Mouse (Mus musculus) induced T-regulatory cell, adult 2 months (primary cell): Measurements from ENCODE around the gene Dclk1.
A peak's percentile ranks its signal among the peaks of the same experiment; 100 is the strongest.

Source experiments
- DNase-seq: peaks from one replicate; pipeline ENCODE4 v3.0.0-alpha.2; 2012; ENCODE audit warnings: low read depth

Dclk1 gene

DNA sequence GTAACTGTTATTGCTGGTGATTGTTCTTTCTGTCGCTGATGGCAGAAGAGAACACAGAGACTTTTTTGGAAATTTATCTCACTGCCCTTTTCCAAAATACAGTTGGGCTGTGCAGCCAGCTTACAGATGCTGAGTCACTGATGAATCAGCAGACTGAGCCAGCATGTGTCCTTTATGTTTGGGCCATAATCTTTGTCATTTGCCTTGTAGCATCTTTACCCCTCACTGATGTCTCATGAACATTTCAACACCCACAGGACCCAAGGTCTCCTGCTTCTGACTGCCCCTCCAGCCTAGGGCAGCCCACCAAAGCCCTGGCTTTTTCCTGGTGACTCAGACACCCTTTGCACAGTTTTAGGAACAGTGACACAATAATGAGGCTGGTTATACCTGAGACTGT, 159.1 kb downstream of the Dclk1 start:
- DNase-seq: no peak

DNA sequence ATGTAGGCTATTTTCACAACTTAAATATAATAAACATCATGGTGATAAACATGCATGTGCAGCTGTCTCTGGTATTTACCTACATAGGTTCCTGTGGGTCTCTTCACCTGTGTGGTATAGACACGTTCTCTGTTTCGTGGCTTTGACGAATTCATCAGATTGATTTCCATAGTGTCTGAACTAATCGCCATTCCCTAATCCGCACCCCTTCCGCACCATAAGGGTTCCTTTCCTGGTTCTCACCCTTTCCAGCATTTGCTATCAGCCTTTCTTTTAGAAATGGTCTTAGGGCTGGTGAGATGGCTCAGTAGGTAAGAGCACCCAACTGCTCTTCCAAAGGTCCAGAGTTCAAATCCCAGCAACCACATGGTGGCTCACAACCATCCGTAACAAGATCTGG, 162.6 kb downstream of the Dclk1 start:
- DNase-seq: no peak

DNA sequence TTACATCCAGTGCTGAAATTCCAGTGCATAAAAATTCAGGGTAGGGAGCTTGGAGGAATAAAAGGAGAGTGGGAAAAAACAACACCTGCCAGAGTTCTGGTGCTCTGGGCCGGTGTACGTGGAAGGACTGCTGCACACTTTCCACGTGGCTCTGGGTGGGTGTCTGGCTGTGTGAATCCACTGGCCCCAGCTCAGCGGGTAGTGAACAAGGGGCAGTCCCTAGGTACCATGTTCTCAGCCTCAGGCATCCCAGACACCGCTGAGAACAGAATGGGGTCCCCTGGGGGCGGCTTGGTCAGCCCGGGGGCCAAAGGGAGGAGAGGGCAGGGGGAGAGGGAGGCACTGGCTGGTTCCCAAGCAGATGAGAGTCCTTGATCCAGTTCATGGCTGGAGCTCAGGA, 164.5 kb downstream of the Dclk1 start:
- no peak for DNase-seq

DNA sequence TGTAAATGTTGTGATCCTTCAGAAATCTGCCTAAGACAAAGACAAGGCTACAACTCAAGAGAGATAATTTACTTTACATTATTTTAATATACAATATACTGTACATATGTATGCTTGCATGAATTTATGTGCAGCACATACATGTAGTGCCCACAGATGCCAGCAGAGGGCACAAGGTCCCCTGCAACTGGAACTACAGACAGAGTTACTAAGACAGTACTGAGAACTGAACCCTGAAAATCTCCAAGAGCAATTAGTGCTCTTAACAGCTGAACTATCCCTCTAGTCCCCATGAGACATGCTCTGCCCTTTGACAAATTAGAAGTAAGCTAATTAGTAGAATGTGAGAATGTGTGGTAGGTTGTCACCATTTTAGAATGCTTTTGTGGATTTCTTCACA, 169.4 kb downstream of the Dclk1 start:
- peak; percentile 32 for DNase-seq

DNA sequence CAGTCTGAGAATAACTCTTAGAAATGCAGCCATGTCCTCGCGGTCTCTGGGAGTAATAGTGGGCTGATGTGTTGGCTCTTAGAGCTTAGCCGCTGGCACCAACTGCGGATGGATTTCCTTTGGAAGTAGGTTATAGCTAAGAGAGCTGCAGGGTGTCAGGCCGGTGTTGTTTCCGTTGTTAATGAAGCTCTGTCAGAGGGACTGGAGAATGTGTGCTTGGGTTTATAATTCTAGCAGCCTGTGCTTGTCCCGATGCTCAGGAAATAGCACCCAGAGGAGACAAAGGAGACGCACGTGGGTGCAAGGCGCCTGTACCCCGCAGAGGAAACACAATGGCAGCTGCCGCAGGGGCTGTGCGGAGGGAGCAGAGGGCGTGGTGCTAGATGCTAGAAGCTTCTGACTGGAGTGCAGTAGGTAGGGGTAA, 173.4 kb downstream of the Dclk1 start:
- DNase-seq: no peak

DNA sequence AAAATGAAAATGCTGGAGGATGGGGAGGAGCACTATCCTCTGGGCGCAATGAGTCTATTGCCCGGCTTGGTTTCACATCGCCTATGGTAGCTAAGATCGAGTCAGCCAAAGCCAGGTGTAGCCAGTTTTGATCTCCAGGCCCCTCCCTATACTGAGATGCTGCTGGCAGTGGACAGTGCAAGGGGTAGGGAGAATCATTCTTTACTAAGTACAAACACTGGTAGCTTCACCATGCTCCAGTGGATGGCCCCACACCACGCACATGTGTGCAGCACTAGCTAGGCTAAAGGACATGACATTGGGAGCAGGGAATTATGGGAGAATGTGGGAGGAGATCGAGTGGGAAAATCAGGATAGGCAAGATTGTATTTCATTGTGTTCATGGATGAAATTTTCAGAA, 176.7 kb downstream of the Dclk1 start:
- no peak for DNase-seq

DNA sequence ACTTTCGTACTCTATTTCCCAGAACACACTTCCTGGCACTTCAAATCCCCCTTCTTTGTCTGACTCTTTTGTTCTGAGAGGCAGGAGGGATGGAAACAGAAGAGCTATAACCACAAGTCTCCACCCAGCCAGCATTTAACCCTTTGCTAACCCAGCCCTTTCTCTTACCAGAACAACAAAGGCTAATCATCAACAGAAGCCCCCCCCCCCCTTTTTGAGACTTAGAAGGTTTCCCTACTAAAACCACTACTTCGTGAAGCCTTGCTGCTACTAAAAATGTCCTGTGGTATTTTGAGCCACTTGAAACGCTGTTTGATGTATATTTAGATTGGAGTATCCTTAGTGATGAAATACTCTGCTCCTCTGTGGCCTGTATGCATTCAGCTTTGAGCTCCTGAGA, 177.2 kb downstream of the Dclk1 start:
- peak; percentile 40 for DNase-seq

DNA sequence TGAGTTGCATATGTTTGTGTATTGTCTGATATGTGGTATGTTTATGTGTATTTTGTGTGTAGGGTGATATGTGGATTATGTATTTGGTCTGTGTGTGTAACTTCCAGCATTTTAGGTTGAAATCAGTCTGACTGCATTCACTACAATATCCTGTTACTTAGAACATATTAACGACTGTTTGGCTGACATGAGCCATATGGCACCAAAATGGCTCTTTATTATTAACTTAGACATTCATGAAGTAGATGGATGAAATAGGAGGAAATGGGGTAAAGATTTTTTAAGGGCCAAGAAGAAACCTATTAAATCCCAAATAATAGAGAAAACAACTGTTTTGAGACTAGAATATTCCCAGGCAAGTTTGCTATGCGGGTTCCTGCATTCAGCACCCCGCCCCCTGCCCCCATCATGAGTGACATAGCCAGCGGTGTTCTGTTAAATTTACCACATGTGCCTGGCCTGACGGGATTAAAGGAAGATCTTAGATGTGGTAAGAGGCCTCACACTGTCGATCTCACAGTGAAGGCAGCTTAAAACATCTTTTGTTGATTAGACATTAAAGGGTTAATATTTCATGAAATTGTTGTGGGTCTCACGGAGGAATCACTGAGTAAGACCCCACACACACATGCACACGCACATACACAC, 178.4 kb downstream of the Dclk1 start:
- DNase-seq: no peak

DNA sequence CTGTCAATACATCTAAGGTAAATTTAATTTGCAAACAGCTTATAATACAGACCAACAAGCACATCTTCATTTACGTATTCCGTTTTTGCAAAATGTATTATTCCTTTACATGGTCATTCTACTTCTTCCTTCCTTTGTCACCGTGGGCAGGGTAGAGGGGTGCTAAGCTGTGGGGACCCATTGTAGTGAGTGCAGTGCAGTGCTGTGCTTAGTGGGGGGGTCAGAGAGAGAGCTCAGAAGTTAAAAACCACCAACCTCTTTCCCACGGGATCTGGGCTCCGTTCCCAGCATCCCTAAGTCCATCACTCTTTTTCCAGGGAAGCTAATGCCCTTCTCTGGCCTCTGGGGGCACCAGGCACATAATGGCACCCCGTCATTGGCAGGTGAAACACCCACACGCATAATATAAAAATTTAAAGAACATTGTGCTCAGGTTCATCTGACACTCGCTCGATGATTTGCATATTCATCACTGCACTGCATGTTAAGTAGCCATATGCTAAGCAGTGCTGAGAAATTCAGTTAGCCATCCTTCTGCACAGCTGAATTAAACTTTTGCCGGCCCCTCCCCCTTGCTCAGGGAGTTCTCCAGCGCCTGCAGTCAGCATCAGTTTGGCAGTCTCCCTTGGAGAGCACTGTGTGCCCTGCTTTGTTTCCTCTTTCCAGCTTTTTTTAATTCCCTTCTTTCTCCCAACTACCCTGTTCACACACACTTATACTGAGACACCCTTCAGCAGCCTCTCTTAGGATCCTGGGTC, 181.7 kb downstream of the Dclk1 start:
- DNase-seq: no peak

DNA sequence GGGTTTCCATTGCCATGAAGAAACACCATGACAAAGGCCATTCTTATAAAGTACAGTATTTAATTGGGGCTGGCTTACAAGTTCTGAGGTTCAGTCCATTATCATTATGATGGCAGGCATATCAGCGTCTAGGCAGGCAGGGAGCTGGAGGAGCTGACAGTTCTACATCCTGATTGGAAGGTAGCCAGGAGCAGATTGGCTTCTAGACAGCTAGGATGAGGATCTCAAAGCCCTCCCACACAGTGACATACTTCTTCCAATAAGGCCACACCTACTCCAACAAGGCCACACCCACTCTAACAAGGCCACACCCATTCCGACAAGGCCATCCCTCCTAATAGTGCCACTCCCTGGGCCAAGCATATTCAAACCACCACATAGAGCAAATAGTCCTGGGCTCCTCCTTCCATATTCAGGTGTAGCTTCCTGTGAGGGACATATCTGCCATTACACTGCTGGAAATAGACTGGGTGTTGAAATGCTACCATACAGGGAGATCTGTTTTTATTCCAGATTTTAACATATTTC, 187.9 kb downstream of the Dclk1 start:
- DNase-seq: no peak

DNA sequence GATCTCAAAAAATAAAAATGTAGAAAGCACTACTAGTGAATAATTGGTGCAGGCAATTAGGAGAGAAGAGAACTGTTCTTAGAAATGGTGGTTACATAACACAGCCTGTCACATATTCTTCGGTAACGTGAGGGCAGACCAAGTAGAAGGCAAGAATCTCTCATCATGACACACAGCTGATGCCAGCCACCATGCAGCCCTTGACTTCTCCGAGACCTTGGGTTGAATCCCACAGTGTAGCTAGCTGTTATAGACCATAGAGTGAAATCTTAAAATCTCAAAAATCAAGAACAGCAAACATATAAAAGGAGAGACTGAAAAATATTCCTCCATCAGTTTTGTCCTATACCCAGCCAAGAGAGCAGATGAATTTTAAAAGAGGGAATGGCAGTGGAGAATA, 189.1 kb downstream of the Dclk1 start:
- no peak for DNase-seq

DNA sequence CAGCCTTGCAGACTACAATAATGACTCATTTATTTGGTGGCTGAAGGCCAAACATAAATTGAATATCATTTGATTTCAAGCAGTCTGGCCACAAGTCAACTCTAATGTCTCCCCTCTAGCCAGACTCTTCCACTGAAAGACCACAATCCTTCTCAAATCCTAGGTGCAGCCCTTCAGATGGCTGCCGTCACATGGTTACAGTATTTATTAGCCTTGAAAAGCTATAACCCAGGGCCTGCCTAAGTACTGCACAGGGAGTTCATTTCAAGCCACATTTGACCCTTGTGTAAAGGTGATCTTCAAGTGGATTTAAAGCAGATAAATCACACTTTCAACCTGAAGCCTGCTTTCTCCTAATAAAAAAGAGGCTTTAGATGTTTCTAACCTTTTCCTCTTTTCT, 192.1 kb downstream of the Dclk1 start:
- DNase-seq: no peak

DNA sequence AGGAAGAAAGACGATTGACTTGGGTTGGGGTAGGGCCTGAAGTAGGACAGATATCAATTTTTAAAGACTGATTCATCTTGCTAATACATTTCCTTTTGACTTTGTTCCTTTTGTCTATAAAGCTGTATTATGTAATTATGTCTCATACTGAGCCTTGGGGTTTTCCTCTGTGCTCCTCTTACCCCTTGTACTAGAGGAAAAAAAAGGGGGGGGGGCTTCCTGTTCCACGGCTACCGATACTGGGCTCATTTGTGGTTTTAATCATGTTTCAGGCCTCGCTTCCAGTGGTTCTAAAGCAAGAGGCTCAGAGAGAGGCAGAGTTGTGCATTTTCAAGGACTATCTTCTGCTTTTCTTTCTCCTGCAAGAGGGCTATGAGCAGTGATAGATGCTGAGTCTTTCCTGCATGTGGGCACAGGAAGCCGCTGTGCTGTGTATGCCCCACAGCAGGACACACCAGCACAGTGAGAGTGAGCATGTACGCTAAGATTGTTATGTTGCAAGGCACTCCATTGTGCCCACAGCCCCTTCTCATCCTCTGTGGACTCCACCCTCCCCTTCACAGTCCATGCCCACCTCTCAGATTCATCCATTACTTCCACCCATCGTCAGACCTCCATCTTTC, 196.8 kb downstream of the Dclk1 start:
- peak; percentile 59 for DNase-seq

DNA sequence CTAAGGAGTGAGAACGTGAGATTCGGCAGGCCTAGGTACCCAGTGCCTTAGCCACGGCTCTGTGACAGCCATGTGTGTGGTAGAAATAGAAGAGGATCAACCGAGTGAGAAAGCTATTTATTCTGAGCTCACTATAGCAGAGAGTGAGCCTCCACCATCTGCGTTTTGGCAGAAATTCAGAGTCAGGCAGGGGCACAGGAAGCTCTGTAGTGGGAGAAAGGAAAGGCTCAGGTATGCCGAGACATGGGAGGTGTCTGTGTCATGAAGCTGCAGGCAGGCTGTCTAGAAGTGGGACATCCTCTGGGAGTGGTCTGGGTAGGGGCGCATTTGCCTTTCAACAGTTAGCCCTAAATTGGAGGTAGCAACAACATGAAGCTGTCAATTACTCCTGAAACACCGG, 198.2 kb downstream of the Dclk1 start:
- no peak for DNase-seq

DNA sequence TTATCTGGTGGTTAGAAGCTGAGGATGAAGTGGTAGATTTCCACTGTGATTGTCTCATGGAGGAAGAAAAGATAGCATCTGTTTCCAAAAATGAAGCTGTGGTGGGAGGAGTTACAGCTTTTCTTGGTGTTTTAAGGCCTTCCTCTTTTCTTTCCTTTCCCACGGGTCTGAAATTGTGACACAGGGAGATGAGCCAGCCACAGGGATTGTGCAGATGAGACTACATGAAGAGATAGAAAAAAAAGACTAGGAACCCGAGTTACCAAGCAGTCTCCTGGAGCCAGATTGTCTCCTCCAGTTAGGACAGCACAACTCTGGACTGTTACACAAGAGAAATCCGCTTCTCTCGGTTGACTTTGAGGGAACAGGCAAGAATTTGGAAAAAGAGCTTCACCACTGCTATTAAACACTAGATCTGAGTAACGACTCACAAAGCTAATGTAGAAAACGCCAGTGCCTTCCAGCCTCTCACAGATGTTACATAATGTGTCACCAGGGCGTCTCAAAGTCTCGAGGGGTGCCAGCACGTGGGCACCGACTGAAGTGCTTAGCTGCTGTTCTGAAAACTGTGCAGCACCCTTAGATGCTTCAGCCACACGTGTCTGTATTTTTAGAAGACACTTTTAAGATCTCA, 200.0 kb downstream of the Dclk1 start:
- no peak for DNase-seq

DNA sequence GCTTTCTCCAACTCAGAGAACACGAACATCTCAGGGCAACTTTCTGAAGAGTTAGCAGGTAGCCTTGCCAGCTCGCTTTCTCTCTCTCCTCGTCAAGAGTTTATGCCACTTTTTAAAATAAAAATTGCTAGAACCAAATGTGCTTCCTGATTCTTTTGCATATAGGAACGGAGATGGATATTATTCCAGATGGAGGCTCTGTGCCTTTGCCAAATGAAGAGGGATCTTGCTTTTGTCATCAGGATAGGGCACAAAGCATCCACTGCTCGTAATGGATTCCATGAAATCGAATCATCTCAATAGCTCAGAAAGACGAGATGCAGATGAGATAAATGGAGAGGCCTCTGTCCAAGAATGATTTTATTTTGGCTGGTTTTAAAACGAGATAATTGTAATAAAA, 201.1 kb downstream of the Dclk1 start:
- DNase-seq: no peak

DNA sequence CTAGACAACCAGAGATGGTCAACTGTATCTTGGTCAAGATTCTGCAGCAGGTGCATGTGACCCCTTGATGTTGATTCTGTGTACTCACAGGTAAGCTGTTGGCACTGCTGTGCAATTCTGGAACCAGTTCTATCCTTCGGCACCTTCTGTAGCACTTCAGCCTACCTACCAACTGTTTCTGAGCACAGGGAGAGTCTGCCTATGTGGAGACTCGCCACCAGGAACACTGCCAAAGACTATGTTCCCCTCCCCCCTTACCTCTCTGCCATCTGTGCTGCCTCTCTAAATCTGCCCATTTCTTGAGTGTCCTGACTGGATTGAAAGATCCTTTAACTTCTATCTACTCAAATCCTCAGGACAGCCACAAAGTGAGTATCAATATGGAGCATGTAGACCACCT, 201.6 kb downstream of the Dclk1 start:
- no peak for DNase-seq

DNA sequence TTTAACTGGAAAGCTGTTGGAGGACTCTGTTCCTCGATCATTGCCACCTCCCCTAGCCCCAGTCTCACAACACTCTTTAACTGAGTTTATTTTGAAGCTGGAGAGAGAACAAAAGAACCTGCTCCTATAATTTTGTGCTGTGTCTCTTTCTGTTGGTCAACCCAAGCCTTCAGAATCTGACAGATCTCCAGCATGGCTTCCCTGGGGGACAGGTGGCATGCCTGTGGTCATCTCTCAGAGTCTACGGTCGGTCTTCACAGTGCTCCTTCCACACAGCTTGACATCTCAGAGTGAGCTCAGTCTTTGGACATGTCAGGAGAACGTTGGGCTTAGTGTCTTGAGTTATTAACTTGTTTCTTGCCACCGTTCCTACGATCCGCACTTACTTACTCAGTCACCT, 204.5 kb downstream of the Dclk1 start:
- no peak for DNase-seq

DNA sequence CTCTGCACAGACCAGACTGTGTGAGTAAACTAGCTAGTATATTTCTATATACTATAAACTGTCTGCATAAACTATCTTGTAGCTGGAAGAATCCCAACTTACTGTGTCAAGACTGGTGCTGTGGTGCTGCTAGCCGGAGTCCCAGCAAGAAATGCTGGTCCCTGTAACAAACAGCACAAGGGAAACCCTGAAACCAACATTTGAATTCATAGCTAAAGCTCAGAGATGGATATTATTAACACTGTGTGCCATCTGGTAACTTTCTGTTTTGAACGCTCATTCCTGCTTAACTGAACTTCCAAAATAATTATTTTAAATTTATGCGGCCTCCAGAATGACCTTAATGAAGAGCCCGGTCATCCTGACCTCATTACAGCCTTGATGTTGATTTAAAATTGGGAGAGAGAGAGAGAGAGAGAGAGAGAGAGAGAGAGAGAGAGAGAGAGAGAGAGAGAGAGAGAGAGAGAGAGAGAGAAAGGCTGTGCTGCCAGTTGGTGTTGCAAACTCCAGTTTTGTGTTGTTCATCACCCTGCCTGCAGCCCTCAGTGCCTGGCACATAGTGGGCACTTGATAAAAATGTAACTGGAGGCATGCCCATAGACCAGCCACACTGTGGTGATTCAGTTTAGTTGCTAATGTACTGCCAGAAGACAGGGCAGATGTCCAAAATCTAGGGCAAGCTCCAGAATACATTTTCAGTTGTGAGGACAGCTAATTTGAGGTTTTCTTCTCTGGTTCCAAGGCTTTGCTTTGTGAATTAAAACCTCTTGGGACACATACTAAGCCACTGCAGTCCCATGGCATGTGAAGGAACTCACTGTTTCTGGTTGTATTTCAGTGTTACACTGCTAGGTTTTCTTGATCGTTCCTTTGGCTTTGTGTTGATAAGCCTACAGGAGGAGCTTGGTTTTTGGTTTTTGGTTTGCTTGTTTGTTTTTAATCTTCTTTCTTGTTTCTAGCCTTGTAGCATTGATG, 205.6 kb downstream of the Dclk1 start:
- no peak for DNase-seq

DNA sequence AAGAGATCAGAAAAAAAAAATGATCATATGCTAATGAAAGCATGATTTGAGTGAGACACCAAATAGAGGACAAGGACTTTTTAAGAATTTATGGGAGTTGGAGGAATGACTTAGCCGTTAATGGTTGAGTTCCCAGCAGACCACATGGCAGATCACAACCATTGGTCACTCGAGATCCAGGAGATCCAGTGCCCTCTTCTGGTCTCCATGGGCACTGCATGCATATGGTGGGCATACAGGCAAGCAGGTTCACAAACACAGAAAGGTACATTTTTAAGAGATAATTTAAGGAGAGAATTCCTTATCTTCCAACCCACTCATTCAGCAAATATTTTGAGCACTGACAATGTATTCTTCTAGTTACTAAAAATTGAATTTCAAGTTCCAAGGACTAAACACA, 207.0 kb downstream of the Dclk1 start:
- no peak for DNase-seq

DNA sequence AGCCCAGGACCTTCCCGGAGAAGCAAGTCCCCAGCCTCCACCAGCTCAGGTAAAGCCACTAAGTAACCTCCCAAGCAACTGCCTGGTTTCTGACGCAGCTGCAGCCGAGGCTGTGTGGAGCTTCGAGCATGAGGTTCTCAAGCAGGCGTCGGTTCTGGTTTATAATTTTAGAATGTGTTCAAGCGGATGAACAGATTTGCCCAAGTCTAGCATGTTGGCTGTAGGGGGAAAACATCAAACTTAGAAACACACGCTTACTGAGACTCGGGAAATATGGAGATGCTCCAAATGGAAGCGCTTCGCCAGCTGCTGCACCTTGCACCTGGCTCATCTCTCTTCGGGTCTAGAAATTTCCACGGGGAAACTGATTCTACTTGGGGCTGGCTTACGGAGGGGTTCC, 208.9 kb downstream of the Dclk1 start:
- no peak for DNase-seq

DNA sequence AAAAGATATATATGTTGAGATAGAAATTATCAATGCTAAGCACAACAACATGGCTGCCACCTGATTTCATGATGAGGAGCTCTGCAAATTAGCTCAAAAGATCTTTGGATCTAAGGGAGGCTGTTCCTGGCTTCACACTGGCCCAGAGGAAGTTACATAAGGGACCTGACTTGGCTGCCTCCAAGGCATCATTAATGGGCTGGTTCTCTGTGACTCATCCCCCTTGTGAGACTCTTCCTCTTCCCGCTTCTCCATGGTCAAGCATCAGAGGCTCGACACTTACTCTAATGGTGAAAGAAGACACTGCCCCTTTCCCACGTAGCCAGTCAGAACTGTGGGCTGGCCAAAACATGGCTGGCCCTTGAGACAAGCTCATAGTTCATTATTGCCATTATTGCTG, 209.7 kb downstream of the Dclk1 start:
- no peak for DNase-seq
